Comparison of ENCODE assay signal across 17 mouse cellular contexts in genomic region chr3:107917097-107917496, GRCm38 (mm10). TPM values are rescaled to one million over a fixed set of nuclear protein-coding genes. Genes with fewer than 3 reads are reported as not detected.
A peak's percentile ranks its signal among the peaks of the same experiment; 100 is the strongest.
DNase-seq lines count a peak whose midpoint lies in the region; ATAC-seq and TF ChIP-seq lines count a peak whose summit lies in the region.
"Had no signal": no experiment of that assay in that cellular context is flagged by ENCODE, and none has a peak within 500 bp of the region (broad histone marks: within the 10 kb centered on the region; RNA-seq: fewer than 3 reads in every experiment).

No protein-coding gene starts in this region.

- no peak for TF ChIP-seq POLR2A in liver, adult 2 months (IDR thresholded peaks at IDR 0.05; ENCODE audit: extremely low read depth, insufficient read depth, low read length)

- TF ChIP-seq CTCF in liver, adult 2 months (IDR thresholded peaks at IDR 0.05; ENCODE audit: low read depth, low read length): 0 out of 2 replicates have a peak, but pooled peaks have one; percentile 8
- TF ChIP-seq CTCF in intestine, postnatal 0 days (IDR thresholded peaks at IDR 0.05; ENCODE audit: low read depth): peak; percentile 43

- H3K4me2 ChIP-seq in liver, embryonic 12.5 days: no peak overlapping the region
- no peak overlapping the region for H3K4me2 ChIP-seq in intestine, postnatal 0 days (replicated peaks; ENCODE audit: low read depth)
- no peak overlapping the region for H3K4me2 ChIP-seq in midbrain, embryonic 13.5 days (replicated peaks)
- H3K4me2 ChIP-seq: stomach, embryonic 15.5 days had no signal

- H3K79me2 ChIP-seq in liver, adult 2 months (ENCODE audit: control insufficient read depth, insufficient read depth, low read length): no peaks in the 10 kb centered on the region

- no peaks in the 10 kb centered on the region for H3K36me3 ChIP-seq in liver, adult 2 months (ENCODE audit: control insufficient read depth, insufficient read depth, low read length)
- H3K36me3 ChIP-seq in liver, embryonic 12.5 days: no peaks in the 10 kb centered on the region
- H3K36me3 ChIP-seq in intestine, postnatal 0 days (ENCODE audit: control insufficient read depth, insufficient read depth): no peaks in the 10 kb centered on the region
- no peaks in the 10 kb centered on the region for H3K36me3 ChIP-seq in midbrain, embryonic 13.5 days
- H3K36me3 ChIP-seq: stomach, embryonic 15.5 days had no signal

- H3K27me3 ChIP-seq in liver, adult 2 months (ENCODE audit: control insufficient read depth, insufficient read depth, low read length): no peaks in the 10 kb centered on the region
- no peaks in the 10 kb centered on the region for H3K27me3 ChIP-seq in liver, embryonic 12.5 days (replicated peaks)
- H3K27me3 ChIP-seq in intestine, postnatal 0 days (replicated peaks; ENCODE audit: control insufficient read depth, insufficient read depth, low read length): no peaks in the 10 kb centered on the region
- H3K27me3 ChIP-seq in midbrain, embryonic 13.5 days: no peaks in the 10 kb centered on the region
- H3K27me3 ChIP-seq: stomach, embryonic 15.5 days had no signal

- H3K4me1 ChIP-seq in liver, adult 2 months (ENCODE audit: control insufficient read depth, insufficient read depth, low read length): no peaks in the 10 kb centered on the region
- H3K4me1 ChIP-seq in liver, embryonic 12.5 days: no peaks in the 10 kb centered on the region
- H3K4me1 ChIP-seq in intestine, postnatal 0 days (replicated peaks; ENCODE audit: control insufficient read depth, insufficient read depth, low read length): no peaks in the 10 kb centered on the region
- H3K4me1 ChIP-seq in midbrain, embryonic 13.5 days (replicated peaks): no peaks in the 10 kb centered on the region
- H3K4me1 ChIP-seq: stomach, embryonic 15.5 days had no signal

- no peak for ATAC-seq in liver, embryonic 12.5 days
- ATAC-seq in intestine, postnatal 0 days: no peak
- no peak for ATAC-seq in midbrain, embryonic 13.5 days

- H3K4me3 ChIP-seq in liver, adult 2 months (ENCODE audit: insufficient read depth, low read depth, low read length): no peak overlapping the region
- H3K4me3 ChIP-seq in liver, embryonic 12.5 days: no peak overlapping the region
- H3K4me3 ChIP-seq in intestine, postnatal 0 days (ENCODE audit: low read depth, low read length): no peak overlapping the region
- no peak overlapping the region for H3K4me3 ChIP-seq in midbrain, embryonic 13.5 days (replicated peaks)
- H3K4me3 ChIP-seq: myocyte; stomach, embryonic 15.5 days had no signal

- H3K9me3 ChIP-seq in liver, embryonic 12.5 days (replicated peaks): no peaks in the 10 kb centered on the region
- H3K9me3 ChIP-seq in intestine, postnatal 0 days (ENCODE audit: control insufficient read depth): no peaks in the 10 kb centered on the region
- H3K9me3 ChIP-seq in midbrain, embryonic 13.5 days: no peaks in the 10 kb centered on the region
- H3K9me3 ChIP-seq: stomach, embryonic 15.5 days had no signal

- 72% methylated on average over 3 of the region's 3 CpGs for WGBS in liver, adult 2 months
- WGBS in liver, embryonic 12.5 days (ENCODE audit: insufficient replicate concordance): 74% methylated on average over 3 of the region's 3 CpGs
- 88% methylated on average over 3 of the region's 3 CpGs for WGBS in intestine, postnatal 0 days
- 80% methylated on average over 3 of the region's 3 CpGs for WGBS in midbrain, embryonic 13.5 days

- peak; percentile 17 for DNase-seq in embryo, embryonic 10.5 days (ENCODE audit: low spot score)
- DNase-seq in embryo, embryonic 11 days: no peak
- no peak for DNase-seq in liver, adult 2 months (ENCODE audit: extremely low read depth, low read depth, low spot score)
- peak; percentile 19 for DNase-seq in ES-CJ7 (ENCODE audit: low read depth, low spot score)
- DNase-seq in kidney, adult 8-10 months: no peak
- DNase-seq: gastrocnemius, postnatal 10 days; heart, postnatal 10 days; kidney, adult 18-20 months; left cerebral cortex, postnatal 4 days; lung, postnatal 14 days had no signal

- no peak overlapping the region for H3K9ac ChIP-seq in liver, adult 2 months (ENCODE audit: low read depth, low read length)
- H3K9ac ChIP-seq in liver, embryonic 12.5 days: no peak overlapping the region
- H3K9ac ChIP-seq in intestine, postnatal 0 days (ENCODE audit: low read depth, low read length): no peak overlapping the region
- no peak overlapping the region for H3K9ac ChIP-seq in midbrain, embryonic 13.5 days (replicated peaks)
- H3K9ac ChIP-seq: stomach, embryonic 15.5 days had no signal

- no peak overlapping the region for H3K27ac ChIP-seq in liver, adult 2 months (replicated peaks; ENCODE audit: insufficient read depth, low read depth, low read length)
- no peak overlapping the region for H3K27ac ChIP-seq in liver, embryonic 12.5 days
- H3K27ac ChIP-seq in intestine, postnatal 0 days (ENCODE audit: low read depth, low read length): no peak overlapping the region
- no peak overlapping the region for H3K27ac ChIP-seq in midbrain, embryonic 13.5 days
- H3K27ac ChIP-seq: stomach, embryonic 15.5 days had no signal

RNA-seq across cellular contexts. Expression of gene Gstm7, which starts 14.5 kb away (rescaled TPM):
- total RNA-seq in liver, adult 2 months (2014; rRNA removed): 69.8 and 99.1 TPM in 2 replicates
- 108 and 130 TPM in 2 replicates for polyA plus RNA-seq in liver, adult 2 months (2012; rRNA removed)
- polyA plus RNA-seq in liver, embryonic 12.5 days (2016; fragmentation: Nextera tagmentation; extraction: Ambion mirVana): 8.1 and 8.9 TPM in 2 replicates
- 13.0 TPM in 2 replicates for polyA plus RNA-seq in intestine, postnatal 0 days (2015; fragmentation: Nextera tagmentation; extraction: Ambion mirVana)
- 100 and 107 TPM in 2 replicates for polyA plus RNA-seq in midbrain, embryonic 13.5 days (2015; fragmentation: Nextera tagmentation; extraction: Ambion mirVana)

RNA-seq across cellular contexts. Expression of gene Gstm5, which starts 21.5 kb away (rescaled TPM):
- 17.9 and 21.8 TPM in 2 replicates for total RNA-seq in liver, adult 2 months (2014; rRNA removed)
- 11.4 and 12.5 TPM in 2 replicates for polyA plus RNA-seq in liver, adult 2 months (2012; rRNA removed)
- polyA plus RNA-seq in liver, embryonic 12.5 days (2016; fragmentation: Nextera tagmentation; extraction: Ambion mirVana): 121 and 124 TPM in 2 replicates
- 157 and 172 TPM in 2 replicates for polyA plus RNA-seq in intestine, postnatal 0 days (2015; fragmentation: Nextera tagmentation; extraction: Ambion mirVana)
- polyA plus RNA-seq in midbrain, embryonic 13.5 days (2015; fragmentation: Nextera tagmentation; extraction: Ambion mirVana): 236 and 245 TPM in 2 replicates

RNA-seq across cellular contexts. Expression of gene Gstm6, which starts 26.5 kb away (rescaled TPM):
- total RNA-seq in liver, adult 2 months (2014; rRNA removed): 96.1 and 97.1 TPM in 2 replicates
- polyA plus RNA-seq in liver, adult 2 months (2012; rRNA removed): 138 and 146 TPM in 2 replicates
- 7.1 and 7.5 TPM in 2 replicates for polyA plus RNA-seq in liver, embryonic 12.5 days (2016; fragmentation: Nextera tagmentation; extraction: Ambion mirVana)
- polyA plus RNA-seq in intestine, postnatal 0 days (2015; fragmentation: Nextera tagmentation; extraction: Ambion mirVana): 21.6 and 21.9 TPM in 2 replicates
- polyA plus RNA-seq in midbrain, embryonic 13.5 days (2015; fragmentation: Nextera tagmentation; extraction: Ambion mirVana): 14.5 and 17.3 TPM in 2 replicates
- polyA plus RNA-seq: C2C12, myocyte had no signal

RNA-seq across cellular contexts. Expression of gene Eps8l3, which starts 40.1 kb away (rescaled TPM):
- under 0.01 TPM in 1 of 2 replicates, not detected in the other for total RNA-seq in liver, adult 2 months (2014; rRNA removed)
- polyA plus RNA-seq in liver, adult 2 months (2012; rRNA removed): 0.06 and 0.07 TPM in 2 replicates
- polyA plus RNA-seq in liver, embryonic 12.5 days (2016; fragmentation: Nextera tagmentation; extraction: Ambion mirVana): not detected in 2 replicates
- 475 and 488 TPM in 2 replicates for polyA plus RNA-seq in intestine, postnatal 0 days (2015; fragmentation: Nextera tagmentation; extraction: Ambion mirVana)
- polyA plus RNA-seq in midbrain, embryonic 13.5 days (2015; fragmentation: Nextera tagmentation; extraction: Ambion mirVana): 0.36 TPM in 1 of 2 replicates, not detected in the other
- total RNA-seq: gastrocnemius, postnatal 10 days; heart, postnatal 10 days; layer of hippocampus, adult 8-10 months; left cerebral cortex, postnatal 4 days had no signal
- polyA plus RNA-seq: C2C12, myocyte had no signal

RNA-seq across cellular contexts. Expression of gene Gstm3, which starts 52.0 kb away (rescaled TPM):
- total RNA-seq in liver, adult 2 months (2014; rRNA removed): 34.1 and 107 TPM in 2 replicates
- 145 and 164 TPM in 2 replicates for polyA plus RNA-seq in liver, adult 2 months (2012; rRNA removed)
- polyA plus RNA-seq in liver, embryonic 12.5 days (2016; fragmentation: Nextera tagmentation; extraction: Ambion mirVana): 7.9 and 10.0 TPM in 2 replicates
- polyA plus RNA-seq in intestine, postnatal 0 days (2015; fragmentation: Nextera tagmentation; extraction: Ambion mirVana): 53.9 and 60.7 TPM in 2 replicates
- 0.26 TPM in 1 of 2 replicates, not detected in the other for polyA plus RNA-seq in midbrain, embryonic 13.5 days (2015; fragmentation: Nextera tagmentation; extraction: Ambion mirVana)
- total RNA-seq: gastrocnemius, postnatal 10 days; heart, postnatal 10 days; layer of hippocampus, adult 8-10 months; left cerebral cortex, postnatal 4 days had no signal
- polyA plus RNA-seq: C2C12, myocyte had no signal

Comparison
In these comparisons a context has a peak if more than half of its experiments do, and no peak if none do; other contexts are left out.
1. DNase-seq: peak in embryo, embryonic 10.5 days (single experiment) and ES-CJ7 (single experiment); none in embryo, embryonic 11 days (single experiment), liver, adult 2 months (single experiment) and kidney, adult 8-10 months (0 of 2).